Mouse (Mus musculus) lung, postnatal 0 days (tissue): ENCODE data around the gene March5. TPM values are rescaled to one million over a fixed set of nuclear protein-coding genes. Genes with fewer than 3 reads are reported as not detected.
A peak's percentile ranks its signal among the peaks of the same experiment; 100 is the strongest.

Experiments used
- ATAC-seq: fragments of 200-750 bp; cut with Nextera tagmentation; 2 replicates; pipeline ENCODE4 v1.8.0; 2017; ENCODE audit warnings: moderate library complexity
- DNase-seq: peaks from one replicate; pipeline ENCODE4 v3.0.0-alpha.2; 2016; ENCODE audit warnings: low spot score
- H3K27ac ChIP-seq: fragments of 300-500 bp; sonication (generic); 2 replicates; pipeline ENCODE4 v1.5.1; 2014; ENCODE audit warnings: antibody characterized with exemption, mild to moderate bottlenecking, low read length, mixed read lengths
- H3K27me3 ChIP-seq: fragments of 300-500 bp; sonication (generic); replicated peaks from 2 replicates; pipeline ENCODE4 v1.6.1; 2014; ENCODE audit warnings: low read length, mixed read lengths; ENCODE audit not compliant: insufficient read depth
- H3K36me3 ChIP-seq: fragments of 300-500 bp; sonication (generic); 2 replicates; pipeline ENCODE4 v1.6.1; 2014; ENCODE audit warnings: low read length, mixed read lengths; ENCODE audit not compliant: insufficient read depth
- H3K4me1 ChIP-seq: fragments of 300-500 bp; sonication (generic); 2 replicates; pipeline ENCODE4 v1.6.1; 2014; ENCODE audit warnings: antibody characterized with exemption, low read depth, low read length, mixed read lengths; ENCODE audit not compliant: insufficient read depth
- H3K4me2 ChIP-seq: fragments of 300-500 bp; sonication (generic); replicated peaks from 2 replicates; pipeline ENCODE4 v1.6.1; 2014; ENCODE audit warnings: low read depth, mild to moderate bottlenecking, low read length, moderate library complexity, mixed read lengths
- H3K4me3 ChIP-seq: fragments of 300-500 bp; sonication (generic); 2 replicates; pipeline ENCODE4 v1.5.1; 2014; ENCODE audit warnings: low read depth, low read length
- H3K9ac ChIP-seq: fragments of 300-500 bp; sonication (generic); replicated peaks from 2 replicates; pipeline ENCODE4 v1.6.1; 2014; ENCODE audit warnings: low read depth, mild to moderate bottlenecking
- H3K9me3 ChIP-seq: fragments of 300-500 bp; sonication (generic); 2 replicates; pipeline ENCODE4 v1.6.1; 2016; ENCODE audit warnings: low read length, mixed read lengths
- CTCF ChIP-seq: IDR thresholded peaks from 2 replicates; pipeline ENCODE4 v1.5.1; 2016; ENCODE audit warnings: antibody characterized with exemption, mild to moderate bottlenecking
- EP300 ChIP-seq: IDR thresholded peaks from 2 replicates; pipeline ENCODE4 v1.6.1; 2016; ENCODE audit warnings: antibody characterized with exemption, mild to moderate bottlenecking, control low read depth
- WGBS: fragments of 180-500 bp; shearing (Covaris S2); extraction: QIAGEN DNeasy Blood & Tissue Kit; methylation state at CpG from one replicate; pipeline ENCODE4 v1.1.7; 2014; 5-methylcytosine and 5-hydroxymethylcytosine counted together
- polyA plus RNA-seq: library from polyadenylated mRNA; unstranded; fragments of >200 nt; fragmentation: Nextera tagmentation; extraction: Ambion mirVana; gene quantifications from 2 replicates; pipeline ENCODE4 v1.2.1, GENCODE M21; 2015

Gene March5
- polyA plus RNA-seq, 1 experiment from 2014 or later: 83.1 TPM

DNA sequence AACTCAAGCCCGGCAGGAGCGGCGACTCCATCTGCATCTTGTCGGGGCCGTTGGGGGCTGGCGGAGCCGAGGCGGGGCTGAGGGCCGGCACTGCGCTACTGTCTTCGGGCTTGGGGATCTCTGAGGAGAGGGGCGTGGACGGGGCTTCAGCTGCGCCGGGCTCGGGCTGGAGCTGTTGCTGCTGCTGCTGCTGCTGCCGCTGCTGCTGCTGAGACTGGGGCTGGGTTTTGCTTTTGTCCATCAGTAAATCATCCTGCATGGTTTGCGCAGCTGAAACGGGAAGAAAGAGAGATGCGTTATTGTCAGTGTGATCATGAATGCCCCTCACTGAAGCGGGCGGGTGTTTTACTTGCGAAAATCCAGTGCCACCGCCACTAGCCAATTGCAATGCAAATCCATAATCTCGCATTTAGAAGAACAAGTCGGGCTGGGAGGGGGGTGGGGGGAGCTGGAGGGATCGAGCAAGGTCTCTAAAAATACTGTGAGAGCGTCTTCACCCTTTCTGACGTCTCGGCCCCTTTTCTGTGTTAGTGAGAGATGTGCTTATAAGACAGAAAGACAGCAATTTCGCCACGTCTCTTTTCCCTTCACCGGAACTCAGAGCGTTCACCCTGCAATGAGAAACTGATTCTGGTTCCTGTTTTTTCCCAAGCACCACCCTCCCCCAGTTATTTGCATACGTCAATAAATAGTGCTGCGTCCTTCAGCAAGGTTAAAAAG lies 32.5 kb upstream of the March5 start:
- Histone ChIP-seq H3K4me2 (peak overlapping the region; percentile 100), H3K4me3 (peak overlapping the region; percentile 59), H3K4me1 (no peaks in the 10 kb centered on the region), H3K27ac (no peak overlapping the region; the same call in 1 of the 2 replicates), H3K36me3 (no peaks in the 10 kb centered on the region), H3K9ac (peak overlapping the region; percentile 29; the same call in 1 of the 2 replicates), H3K27me3 (peaks cover 3% of the 10 kb centered on the region), H3K9me3 (no peaks in the 10 kb centered on the region)
- under 1% methylated on average over 36 of the region's 36 CpGs for WGBS
- DNase-seq (peak; percentile 79), ATAC-seq (peak; percentile 59)
- TF ChIP-seq EP300 (no peak), CTCF (no peak)

DNA sequence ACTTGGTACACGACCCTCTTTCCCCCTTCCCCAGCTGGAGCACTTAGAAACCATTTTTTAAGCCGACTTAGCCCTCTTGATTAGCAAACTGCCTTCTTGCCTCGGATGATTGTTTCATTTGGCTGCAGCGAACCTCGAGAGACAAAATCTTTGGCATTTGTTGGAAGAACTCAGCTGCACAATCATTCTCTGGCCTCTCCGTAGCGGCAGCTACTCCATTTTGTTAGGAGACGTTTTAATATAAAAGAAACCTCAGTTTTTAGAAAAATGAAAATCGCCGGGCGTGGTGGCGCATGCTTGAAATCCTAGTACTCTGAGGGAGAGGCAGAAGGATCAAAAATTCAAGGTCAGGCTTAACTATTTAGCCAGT lies 31.9 kb upstream of the March5 start:
- H3K9me3 ChIP-seq: no peaks in the 10 kb centered on the region
- WGBS: under 1% methylated on average over 12 of the region's 12 CpGs

DNA sequence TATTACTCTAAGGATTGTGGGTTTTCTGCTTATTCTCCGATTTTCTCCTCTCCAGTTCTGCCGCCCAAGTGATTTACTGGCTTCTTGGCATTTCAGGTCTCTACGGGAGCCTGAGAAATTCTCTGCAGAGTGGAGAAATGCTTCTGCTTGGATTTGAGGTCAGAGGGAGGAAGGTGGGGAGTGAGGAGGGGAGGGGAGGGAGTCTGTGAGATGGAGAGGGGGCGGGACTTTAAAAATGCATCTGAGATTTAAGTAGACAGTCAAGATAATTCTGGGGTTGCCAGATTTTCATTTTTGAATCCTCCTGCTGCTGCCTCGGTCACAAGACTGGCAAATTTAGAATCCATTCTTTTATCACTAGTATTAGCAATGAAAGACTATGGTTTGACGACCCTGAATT lies 31.4 kb upstream of the March5 start:
- TF ChIP-seq EP300: no peak
- TF ChIP-seq CTCF: no peak
- WGBS: 7% methylated on average over 6 of the region's 6 CpGs
- no peak overlapping the region for H3K9ac ChIP-seq
- no peak overlapping the region for H3K27ac ChIP-seq
- peaks cover 3% of the 10 kb centered on the region for H3K27me3 ChIP-seq
- DNase-seq (peak; percentile 27), ATAC-seq (no peak)
- H3K4me3 ChIP-seq: peak overlapping the region; percentile 59
- no peaks in the 10 kb centered on the region for H3K36me3 ChIP-seq
- H3K4me2 ChIP-seq: peak overlapping the region; percentile 100
- no peaks in the 10 kb centered on the region for H3K4me1 ChIP-seq
- H3K9me3 ChIP-seq: no peaks in the 10 kb centered on the region

More for the DNA sequence above, 31.9 kb upstream of the March5 start:
- Histone ChIP-seq H3K4me1 (no peaks in the 10 kb centered on the region), H3K4me2 (peak overlapping the region; percentile 100), H3K9ac (0 out of 2 replicates have a peak overlapping the region, but pooled peaks have one; percentile 29), H3K4me3 (peak overlapping the region; percentile 59), H3K27me3 (peaks cover 3% of the 10 kb centered on the region), H3K36me3 (no peaks in the 10 kb centered on the region), H3K27ac (no peak overlapping the region)
- no peak for ATAC-seq
- no peak for TF ChIP-seq EP300
- no peak for TF ChIP-seq CTCF
- no peak for DNase-seq

DNA sequence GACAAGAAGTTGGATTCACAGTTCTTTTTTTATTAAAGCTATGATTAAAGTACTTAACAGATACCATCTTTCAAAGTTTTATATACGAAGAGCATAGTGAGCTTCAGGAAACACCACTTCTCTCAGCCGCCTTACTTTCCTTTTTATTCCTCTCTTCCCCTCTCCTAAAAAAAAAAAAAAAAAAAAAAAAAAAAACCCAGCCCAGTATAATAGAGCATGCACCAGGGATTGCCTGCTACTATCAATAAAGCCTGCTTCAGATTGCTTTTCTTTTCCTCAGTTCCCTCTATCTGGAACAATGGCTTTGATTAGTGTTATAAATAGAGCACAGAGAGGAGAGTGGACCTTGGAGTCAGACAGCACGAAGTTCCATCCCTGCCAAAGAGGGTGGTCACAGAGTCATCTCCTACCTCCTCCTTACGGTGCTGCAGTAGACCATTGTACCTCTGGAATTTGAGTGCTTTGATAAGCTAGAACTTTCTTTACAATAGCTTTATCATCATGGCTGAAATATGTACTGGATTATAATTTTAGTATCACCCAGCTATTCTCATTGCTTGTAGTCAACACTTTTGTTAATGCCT lies 30.4 kb upstream of the March5 start:
- no peaks in the 10 kb centered on the region for H3K4me1 ChIP-seq
- no peaks in the 10 kb centered on the region for H3K36me3 ChIP-seq
- TF ChIP-seq CTCF (no peak), EP300 (no peak)
- DNase-seq (no peak), ATAC-seq (no peak)
- H3K9ac ChIP-seq: no peak overlapping the region
- H3K27ac ChIP-seq: no peak overlapping the region
- H3K4me2 ChIP-seq: no peak overlapping the region
- peaks cover 3% of the 10 kb centered on the region for H3K27me3 ChIP-seq
- H3K9me3 ChIP-seq: no peaks in the 10 kb centered on the region
- 54% methylated on average over 4 of the region's 4 CpGs for WGBS
- H3K4me3 ChIP-seq: no peak overlapping the region

DNA sequence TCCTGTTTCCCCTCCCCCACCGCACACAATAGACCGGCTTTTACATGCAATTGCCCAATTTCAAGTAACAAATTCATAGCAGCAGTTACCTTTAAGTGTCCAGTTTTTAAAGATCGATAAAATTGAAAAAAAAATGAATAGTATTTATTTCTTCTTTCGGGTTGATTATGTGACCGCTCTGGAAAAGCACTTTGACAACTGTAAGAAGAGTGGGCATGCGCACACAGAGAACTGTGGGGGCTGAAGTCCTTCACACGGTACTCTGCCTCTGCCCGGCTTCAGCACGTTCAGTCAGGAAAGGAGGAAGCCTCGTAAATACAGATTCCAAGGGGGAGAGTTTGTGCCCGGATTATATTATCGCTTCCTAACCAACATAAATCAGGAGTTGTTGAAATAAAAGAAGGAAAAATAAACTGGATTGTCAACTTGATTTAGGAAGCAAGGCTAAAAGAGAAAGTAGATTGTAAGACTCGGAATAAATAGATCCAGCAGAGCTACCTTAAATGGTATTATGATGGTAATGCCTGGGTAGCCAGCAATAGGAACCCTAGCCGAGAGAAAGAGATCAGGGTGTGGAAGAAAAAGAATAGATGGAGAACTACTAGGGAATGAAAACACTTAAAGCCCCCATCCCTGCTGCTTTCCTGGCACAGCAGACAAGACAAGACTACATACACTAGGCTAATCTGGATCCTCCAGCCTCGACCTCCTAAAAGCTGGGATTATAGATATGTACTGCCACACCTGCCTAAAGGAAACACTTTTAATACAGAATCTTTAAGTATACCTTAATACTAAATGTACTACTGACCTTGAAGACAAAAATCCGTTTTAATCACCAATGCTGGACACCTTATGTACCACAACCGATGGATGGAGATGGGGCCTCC lies 29.3 kb upstream of the March5 start:
- H3K36me3 ChIP-seq: no peaks in the 10 kb centered on the region
- H3K9me3 ChIP-seq: no peaks in the 10 kb centered on the region
- TF ChIP-seq EP300 (no peak), CTCF (no peak)
- peak overlapping the region; percentile 52 for H3K4me2 ChIP-seq
- DNase-seq (peak; percentile 78), ATAC-seq (peak; percentile 52)
- 16% methylated on average over 17 of the region's 17 CpGs for WGBS
- H3K27ac ChIP-seq: no peak overlapping the region
- peak overlapping the region; percentile 35 for H3K4me3 ChIP-seq
- H3K4me1 ChIP-seq: no peaks in the 10 kb centered on the region
- H3K9ac ChIP-seq: no peak overlapping the region
- peaks cover 3% of the 10 kb centered on the region for H3K27me3 ChIP-seq

DNA sequence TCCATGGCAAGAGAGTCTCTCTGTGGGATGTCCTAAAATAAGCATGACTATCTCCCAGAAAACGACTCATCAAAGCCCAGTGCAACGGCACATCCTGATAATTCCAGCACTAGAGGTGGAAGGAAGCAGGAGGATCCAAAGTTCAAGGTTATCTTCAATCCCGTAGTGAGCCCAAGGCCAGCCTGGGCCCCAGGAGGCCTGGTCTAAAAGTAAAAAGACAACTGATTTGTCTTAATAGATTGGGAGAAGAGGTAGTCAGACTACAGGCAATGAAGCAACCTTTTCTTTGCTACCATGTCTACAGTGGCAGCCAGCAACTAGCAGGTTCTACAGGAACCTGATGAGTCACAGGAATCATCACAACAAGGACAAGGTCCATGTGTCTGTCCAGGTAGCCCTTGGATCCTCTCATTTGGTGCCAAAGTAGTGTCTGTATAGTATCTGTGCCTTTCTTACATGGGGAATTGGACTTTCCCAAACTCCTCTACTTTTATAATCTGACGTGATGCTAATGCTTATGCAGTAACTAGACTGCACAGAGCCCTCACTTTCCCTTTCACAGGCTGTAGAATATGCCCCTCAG lies 18.9 kb upstream of the March5 start:
- WGBS: 58% methylated on average over 4 of the region's 4 CpGs
- ATAC-seq: no peak
- DNase-seq: no peak
- Histone ChIP-seq H3K9ac (no peak overlapping the region), H3K9me3 (no peaks in the 10 kb centered on the region), H3K36me3 (no peaks in the 10 kb centered on the region), H3K27ac (no peak overlapping the region), H3K4me3 (no peak overlapping the region), H3K4me1 (no peaks in the 10 kb centered on the region), H3K27me3 (no peaks in the 10 kb centered on the region), H3K4me2 (no peak overlapping the region)
- TF ChIP-seq CTCF (no peak), EP300 (no peak)
